Mouse (Mus musculus): ENCODE data around the gene Lekr1.

DNA sequence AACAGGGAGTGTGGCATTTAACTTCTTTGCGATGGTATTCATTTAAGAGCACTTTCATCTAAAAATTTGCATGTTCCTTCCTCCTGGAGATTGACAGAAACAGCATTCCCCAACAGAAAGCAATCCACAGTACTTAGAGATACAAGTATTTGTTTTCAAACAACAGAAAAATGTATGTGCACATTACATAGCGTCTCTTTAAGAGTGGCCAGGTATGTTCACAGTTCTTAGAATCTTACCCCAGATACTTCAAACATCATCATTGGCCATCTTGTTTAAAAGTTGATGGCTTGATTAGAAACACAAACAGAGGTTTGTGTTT, 38.4 kb upstream of the Lekr1 start:
- TF ChIP-seq CTCF (IDR thresholded peaks at IDR 0.05; ENCODE audit: insufficient read depth, low read depth, low read length) = no peak
- TF ChIP-seq POLR2A (IDR thresholded peaks at IDR 0.05; ENCODE audit: insufficient read depth, low read depth, low read length) = no peak

Measured in olfactory bulb, adult 2 months (tissue).